Mouse (Mus musculus): ENCODE data around the gene Ica1.

The Ica1 gene

GRCm38 (mm10) chr6:8741659-8742058, 36.6 kb downstream of the Ica1 start:
- no peak for DNase-seq

GRCm38 (mm10) chr6:8740092-8740491, 38.2 kb downstream of the Ica1 start:
- DNase-seq, result no peak

GRCm38 (mm10) chr6:8738396-8738795, 39.9 kb downstream of the Ica1 start:
- DNase-seq, result peak; percentile 33 to 39

GRCm38 (mm10) chr6:8736493-8736820, 41.8 kb downstream of the Ica1 start:
- DNase-seq, result no peak

GRCm38 (mm10) chr6:8735657-8736492, 42.4 kb downstream of the Ica1 start:
- DNase-seq, result peak; percentile 87 to 91

GRCm38 (mm10) chr6:8735044-8735443, 43.2 kb downstream of the Ica1 start:
- DNase-seq, result no peak

DNA sequence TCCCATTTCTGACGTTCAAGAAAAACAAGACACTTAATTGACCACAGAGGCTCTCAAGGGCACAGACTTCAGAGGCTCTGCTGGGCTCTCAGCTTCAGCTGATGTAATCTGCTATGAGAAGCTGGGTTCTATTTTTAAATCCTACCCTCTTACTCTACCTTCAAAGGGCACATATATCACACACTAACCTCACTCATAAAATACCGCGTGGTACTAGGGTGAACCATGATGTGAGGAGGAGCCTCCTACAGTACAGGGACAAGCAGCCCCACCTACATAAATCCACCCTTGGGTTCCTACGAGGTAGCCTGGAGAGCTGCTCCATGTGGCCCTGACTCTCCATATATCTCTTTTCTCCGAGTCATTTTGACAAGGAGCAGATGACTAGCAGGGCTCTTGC, 45.8 kb downstream of the Ica1 start:
- DNase-seq, result no peak

- no peak for DNase-seq
Observed at GRCm38 (mm10) chr6:8731656-8732191, 46.6 kb downstream of the Ica1 start.

- DNase-seq, result no peak
Observed at GRCm38 (mm10) chr6:8730433-8730832, 47.9 kb downstream of the Ica1 start.

- no peak for DNase-seq
Observed at GRCm38 (mm10) chr6:8727806-8728205, 50.5 kb downstream of the Ica1 start.

DNA sequence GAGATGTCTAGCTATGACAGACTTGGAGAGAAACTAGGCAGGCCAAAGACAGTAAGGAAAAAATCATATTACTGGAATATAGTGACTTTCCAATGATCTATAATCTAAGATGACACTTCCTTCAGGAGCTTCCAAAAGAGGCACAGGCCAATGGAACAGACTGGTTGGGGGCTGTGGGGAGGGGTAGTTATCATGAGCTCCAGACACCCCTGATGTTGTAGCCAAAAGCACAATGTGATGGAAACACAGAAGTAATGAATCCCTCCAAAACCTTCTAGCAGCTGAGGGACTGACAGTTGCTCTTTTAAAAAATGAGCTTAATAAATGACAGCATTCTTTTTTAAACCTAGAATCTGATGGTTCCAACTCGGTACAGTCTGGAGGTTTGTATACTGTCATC, 52.7 kb downstream of the Ica1 start:
- DNase-seq, result peak; percentile 21 to 34

DNA sequence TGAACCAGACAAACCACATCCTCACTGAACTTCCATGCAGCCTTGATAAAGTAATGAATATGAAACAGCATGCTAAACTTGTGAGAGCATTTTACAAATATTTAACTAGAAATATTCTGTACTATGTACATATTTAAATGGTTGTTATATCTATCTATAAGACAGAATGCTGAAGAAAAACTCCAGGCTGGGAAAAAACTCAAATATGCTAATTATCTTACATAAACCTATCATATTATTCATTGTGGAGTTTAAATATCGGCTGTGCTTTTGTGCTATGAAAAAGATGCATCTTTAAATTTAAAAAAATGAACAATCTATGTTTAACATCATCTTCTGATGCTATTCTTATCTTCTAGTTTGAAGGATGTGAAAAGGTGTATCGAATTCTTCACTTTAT, 58.6 kb downstream of the Ica1 start:
- DNase-seq, result no peak

DNA sequence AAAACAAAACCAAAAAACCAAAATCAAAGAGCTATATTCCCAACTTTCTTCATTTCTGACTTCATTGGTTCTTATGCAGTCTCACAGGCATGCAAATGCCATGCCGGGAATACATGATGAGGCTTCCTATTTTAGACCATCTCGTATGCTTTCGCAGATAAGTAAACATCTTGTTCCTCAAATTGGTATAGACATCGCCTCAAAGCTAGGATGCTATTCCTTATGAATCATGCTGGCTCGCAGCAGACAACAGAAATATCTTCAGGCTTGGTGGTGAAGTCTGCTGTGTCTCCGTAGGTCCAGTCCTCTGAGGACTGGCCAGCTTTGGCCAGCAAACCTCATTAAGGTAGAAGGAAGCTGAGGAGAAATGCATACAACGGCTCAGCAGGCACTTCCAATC, 60.3 kb downstream of the Ica1 start:
- DNase-seq, result no peak

DNA sequence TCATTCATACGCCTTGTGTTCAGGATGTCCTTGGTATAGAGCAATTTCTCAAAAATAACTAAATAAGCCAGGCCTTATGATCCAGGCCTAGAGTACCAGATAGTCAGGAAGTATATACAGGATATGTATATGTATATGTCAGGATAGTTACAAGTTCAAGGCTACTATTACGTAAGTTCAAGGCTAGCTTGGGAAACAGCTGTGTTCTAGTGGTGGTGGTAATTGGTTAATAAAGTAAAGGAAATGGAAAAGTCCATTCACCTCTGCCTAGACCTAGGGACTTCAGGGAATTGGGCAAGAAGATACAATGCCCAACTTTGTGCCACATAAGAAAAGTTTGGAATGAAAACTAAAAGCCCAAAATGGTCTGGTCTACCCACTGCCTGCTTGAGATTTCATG, 61.7 kb downstream of the Ica1 start:
- DNase-seq, result no peak

GRCm38 (mm10) chr6:8711246-8711645, 67.0 kb downstream of the Ica1 start:
- DNase-seq, result no peak

DNA sequence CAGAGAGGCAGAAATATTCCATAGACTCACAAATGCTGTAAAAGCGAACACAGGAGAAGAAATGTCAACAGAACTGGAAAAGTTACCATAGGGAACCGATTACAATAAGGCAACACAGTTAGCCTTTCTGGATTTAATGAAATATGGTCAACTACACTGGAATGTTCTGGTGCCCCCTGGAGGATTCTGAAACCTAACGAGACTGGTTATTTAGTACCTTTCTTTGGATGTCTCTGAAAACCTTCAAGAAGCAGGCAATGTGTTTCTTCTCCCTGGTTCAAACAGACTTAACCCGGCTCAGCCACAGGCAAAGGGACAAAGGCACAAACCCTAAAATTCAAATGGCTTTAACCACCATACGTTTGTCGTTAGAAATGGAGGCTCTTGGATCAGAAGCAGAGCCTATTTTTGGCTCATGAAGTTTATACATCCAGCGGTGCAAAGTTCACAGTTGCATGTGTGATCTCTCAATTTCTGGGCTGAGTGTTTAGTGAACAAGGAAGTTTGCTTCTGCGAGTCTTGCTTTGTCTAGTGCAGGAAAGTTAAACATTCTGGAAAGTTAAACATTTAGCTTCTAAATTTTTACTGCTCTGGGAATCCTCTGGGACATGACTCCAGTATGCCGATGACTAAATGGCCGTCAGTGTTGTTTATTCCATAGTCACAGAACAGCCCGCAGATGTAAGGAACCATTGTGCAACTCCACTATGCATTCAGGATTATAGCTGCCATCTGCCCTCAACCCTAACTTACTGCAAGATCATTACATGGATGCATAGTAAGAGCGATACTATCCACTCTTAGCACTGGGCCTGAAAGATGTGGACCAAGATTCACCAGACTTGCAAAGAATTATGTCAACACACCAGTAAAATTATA, 83.4 kb downstream of the Ica1 start:
- peak; percentile 66 to 69 for DNase-seq

DNA sequence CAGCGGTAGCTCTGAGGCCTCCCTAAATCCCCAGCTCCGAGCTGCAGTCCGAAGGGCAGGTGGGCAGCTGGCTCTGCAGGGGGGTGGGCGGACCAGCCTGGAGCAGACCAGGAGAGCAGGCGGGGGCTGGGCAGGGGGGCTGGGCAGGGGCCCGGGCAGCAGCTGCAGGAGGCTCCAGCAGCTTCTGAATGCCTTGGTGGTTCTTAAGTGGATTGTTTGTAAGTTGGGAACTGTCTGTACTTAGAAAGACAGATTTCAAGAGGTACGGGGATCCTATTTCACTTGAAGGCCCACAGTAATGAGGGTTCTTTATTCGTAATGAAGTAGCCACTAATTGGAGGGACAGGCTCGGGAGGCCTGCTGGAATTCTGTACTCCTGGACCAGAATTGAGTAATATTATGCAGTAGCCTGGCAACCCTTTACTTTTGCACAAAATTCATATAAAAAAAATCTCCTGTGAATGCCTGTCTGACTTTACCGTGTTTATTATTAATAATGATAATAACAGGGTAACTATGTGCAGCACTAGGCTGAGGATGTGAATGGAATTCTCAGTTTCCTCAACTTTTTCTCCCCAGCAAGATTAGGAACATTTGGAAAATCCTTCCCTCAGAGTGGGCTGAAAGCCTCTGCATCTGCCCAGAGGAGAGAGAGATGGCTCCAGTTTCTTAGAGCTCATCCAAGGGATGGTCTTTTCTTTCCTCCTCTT, 84.2 kb downstream of the Ica1 start:
- peak in 1 of 2 experiments; percentile 18 for DNase-seq

DNA sequence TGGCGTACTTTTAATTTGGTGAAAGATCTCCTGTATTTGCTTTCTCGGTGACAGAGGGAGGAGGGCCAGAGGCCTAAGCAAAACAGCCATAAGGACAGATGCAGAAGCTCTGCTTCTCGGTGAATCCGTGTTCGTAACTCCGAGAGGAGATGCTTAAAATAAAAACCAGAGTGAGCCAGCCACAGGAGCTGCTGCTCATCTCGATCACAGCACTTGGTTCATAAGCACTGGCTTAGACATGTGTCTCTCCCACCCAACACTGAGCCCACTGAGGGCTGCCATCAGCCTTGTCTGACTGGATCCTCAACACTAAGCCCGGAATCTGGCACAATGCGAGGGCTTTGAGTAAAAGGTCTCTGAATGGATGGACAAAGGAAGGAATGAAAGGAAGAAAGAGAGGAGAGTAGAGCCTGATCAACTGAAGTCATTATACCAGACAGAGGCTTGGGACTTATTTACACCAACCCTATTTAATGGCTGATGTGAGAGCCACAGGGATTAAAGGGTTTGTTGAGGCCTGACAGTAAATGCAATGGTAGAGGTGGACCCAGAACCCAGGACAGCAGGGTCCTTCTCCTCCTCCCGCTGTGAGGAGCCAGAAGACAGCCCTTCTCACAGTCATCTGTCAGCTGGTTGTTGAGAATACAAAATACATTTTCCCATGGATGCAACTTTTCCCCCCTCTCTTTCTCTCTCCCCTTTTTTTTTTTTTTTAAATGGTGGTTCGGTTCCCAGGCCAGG, 85.0 kb downstream of the Ica1 start:
- DNase-seq, result no peak

DNA sequence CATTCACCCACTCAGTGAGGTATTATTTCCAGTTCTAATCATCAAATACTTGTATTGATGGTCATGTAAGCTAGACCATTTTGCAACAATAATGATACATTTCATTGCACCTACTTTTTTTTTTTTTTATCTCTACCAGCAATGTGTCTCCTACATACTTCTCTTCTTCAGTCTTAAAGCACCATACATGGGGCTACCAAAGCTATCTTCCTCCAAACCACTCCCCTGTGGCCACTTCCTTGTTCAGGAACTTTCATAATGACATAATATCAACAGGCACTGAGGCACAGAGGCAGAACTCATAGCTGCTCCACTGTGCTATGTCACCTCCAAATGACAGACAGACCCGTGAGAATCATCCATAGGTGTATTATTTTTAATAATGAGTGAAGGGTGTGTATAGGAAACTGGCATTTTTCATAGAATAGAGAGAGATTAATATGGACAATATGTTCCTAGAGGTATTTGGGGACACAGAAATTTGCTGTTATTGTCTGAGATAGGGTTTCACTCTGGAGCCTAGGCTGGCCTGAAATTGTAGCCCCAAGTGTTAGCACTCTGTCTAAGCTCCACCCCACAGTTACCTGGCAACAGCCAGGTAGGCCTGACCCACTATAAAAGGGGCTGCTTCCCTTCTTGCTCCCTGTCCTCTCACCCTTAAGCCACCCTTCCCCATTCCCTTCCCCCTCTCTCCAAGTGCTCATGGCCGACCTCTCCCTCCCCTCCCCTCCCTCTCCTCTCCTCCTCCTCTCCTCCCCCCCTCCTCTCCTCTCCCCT, 86.9 kb downstream of the Ica1 start:
- no peak for DNase-seq

- no peak for DNase-seq
Observed at GRCm38 (mm10) chr6:8690441-8690840, 87.8 kb downstream of the Ica1 start.
